ENCODE assay signal across 7 mouse cellular contexts in the genomic region with DNA sequence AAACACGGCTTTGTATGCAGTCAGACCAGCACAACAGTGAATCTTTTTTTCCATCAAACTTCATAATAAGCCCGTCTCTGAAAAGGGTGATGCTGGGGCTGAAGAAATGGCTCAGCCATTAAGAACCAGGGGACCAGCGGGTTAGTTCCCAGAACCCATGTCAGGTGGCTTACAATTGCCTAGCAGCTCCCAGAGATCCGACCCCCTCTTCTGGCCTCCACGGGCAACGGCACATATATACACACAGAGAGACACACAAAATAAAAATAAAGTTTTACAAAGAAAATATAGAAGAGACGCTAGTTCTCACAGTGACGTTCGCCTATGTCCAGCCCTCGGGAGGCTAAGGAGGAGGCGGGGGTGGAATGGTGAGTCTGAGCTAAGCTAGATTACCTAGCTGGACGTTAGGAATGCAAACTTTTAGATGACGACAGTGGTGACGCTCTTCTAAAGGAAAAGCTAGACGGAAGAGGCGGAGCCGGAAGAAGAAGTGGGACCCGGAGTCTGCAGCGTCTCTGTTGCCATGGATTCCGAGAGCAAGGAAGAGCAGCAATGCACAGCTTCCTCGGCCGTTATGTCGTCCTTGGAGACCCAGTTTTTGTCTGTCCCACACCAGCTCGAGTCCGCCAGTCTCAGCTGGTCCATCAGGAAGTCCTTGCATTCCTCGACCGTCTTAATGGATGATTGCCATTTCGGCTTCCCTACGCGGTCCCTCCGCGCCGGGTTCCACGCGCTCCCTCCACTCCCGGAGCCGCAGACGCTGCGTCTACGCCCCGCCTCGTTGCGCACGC. TPM values are rescaled to one million over a fixed set of nuclear protein-coding genes. Genes with fewer than 3 reads are reported as not detected.
A peak's percentile ranks its signal among the peaks of the same experiment; 100 is the strongest.
DNase-seq lines count a peak whose midpoint lies in the region; TF ChIP-seq lines count a peak whose summit lies in the region.

A gene (plus strand): TSS at position 487 of the 791 bp plus-strand sequence.

- peak within 1 kb of the TSS; percentile 73 for H3K27ac ChIP-seq in left cerebral cortex, adult 2 months

- DNase-seq in ZHBTc4 (ENCODE audit: low read depth, low spot score), result peak; percentile 95
- DNase-seq in cerebellum, postnatal 36 days, result peak; percentile 34 to 41
- peak; percentile 40 for DNase-seq in gastrocnemius, postnatal 10 days
- DNase-seq in induced T-regulatory cell, adult 2 months (ENCODE audit: low read depth), result peak; percentile 95
- peak; percentile 73 to 81 for DNase-seq in left cerebral cortex, adult 2 months (ENCODE audit: extremely low spot score in 1 of 2, low spot score in 2 of 2)
- peak; percentile 78 to 81 for DNase-seq in lung, postnatal 4 days
- peak; percentile 64 for DNase-seq in right cerebral cortex, postnatal 14 days

- TF ChIP-seq CTCF in left cerebral cortex, adult 2 months (IDR thresholded peaks at IDR 0.05), result peak; percentile 37

- H3K4me3 ChIP-seq in left cerebral cortex, adult 2 months, result peak within 1 kb of the TSS; percentile 48

- intact Hi-C loops in left cerebral cortex, adult 2 months (cut with DNase I), result loop anchor here (10.0 kb wide), 1 partner anchor 223 kb away; a partner anchor contains a TSS

RNA-seq across cellular contexts. Expression of the gene that starts here (rescaled TPM):
- under 1 TPM; 0.16 to 0.43 TPM for total RNA-seq in gastrocnemius, postnatal 10 days (2021)
- 1 to 10 TPM; 2.8 to 3.8 TPM for total RNA-seq in left cerebral cortex, adult 2 months (2021)

Comparison
In these comparisons a context has a peak if more than half of its experiments do, and no peak if none do; other contexts are left out.
1. Peak in every context shown above with its lines: DNase-seq, H3K4me3 ChIP-seq and H3K27ac ChIP-seq.
2. Peak in DNase-seq in gastrocnemius, postnatal 10 days; RNA of the gene not detected or under 1 TPM.
3. DNase-seq: peak in every context shown above with its lines; median percentile 95 in ZHBTc4; 95 in induced T-regulatory cell, adult 2 months; 80 in lung, postnatal 4 days; 77 in left cerebral cortex, adult 2 months; 64 in right cerebral cortex, postnatal 14 days; 40 in gastrocnemius, postnatal 10 days; 38 in cerebellum, postnatal 36 days.